Mouse (Mus musculus): ENCODE results near the gene Zfp36l2. TPM values are rescaled to one million over a fixed set of nuclear protein-coding genes. Genes with fewer than 3 reads are reported as not detected.
"Not testable (repeated sequence)": the region's sequence is repeated elsewhere in the genome, so short reads cannot be mapped to it uniquely, and the experiment has no call there.

The Zfp36l2 gene
- polyA plus RNA-seq, 1 experiment = 318 TPM

DNA sequence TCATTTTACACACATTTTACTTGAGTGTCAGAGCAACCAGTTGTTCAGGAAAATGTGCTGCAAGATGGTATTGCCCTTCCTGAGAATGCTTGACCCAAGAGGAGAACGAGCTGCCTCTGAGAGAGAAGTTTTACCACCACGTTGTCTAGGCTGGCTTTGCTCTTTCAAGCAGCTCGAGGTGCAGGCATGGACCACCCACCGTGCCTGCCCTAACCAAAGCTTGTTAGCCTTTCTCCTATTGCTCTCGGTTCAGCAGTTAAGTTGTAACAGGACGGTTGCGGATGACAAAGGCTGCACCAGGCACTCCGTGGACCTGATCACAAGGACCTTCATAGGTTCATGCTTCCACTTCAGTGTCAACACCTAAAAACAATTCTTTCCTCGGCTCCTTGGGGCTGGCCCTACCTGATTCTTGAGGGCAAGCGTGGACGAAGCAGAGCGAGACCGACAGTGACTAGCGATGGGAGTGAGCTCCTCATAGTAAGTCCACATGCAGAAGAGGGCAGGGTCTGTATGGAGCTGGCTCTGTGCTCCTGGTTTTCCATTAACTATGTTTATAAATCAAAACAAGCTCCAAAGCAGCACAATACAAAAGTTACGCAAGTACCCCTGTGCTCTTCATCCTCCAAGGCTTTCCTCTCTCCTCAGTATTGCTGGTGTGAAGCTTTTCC is 36.6 kb upstream of the Zfp36l2 start:
- H3K27ac ChIP-seq (ENCODE audit: insufficient read depth, low read depth, low read length) = no peak overlapping the region
- TF ChIP-seq POLR2A (IDR thresholded peaks at IDR 0.05; ENCODE audit: borderline replicate concordance, low read depth, low read length) = no peak
- TF ChIP-seq CTCF (IDR thresholded peaks at IDR 0.05; ENCODE audit: low read depth, low read length) = no peak
- H3K4me3 ChIP-seq (ENCODE audit: insufficient read depth, low read length) = no peak overlapping the region
- peaks cover 16% of the 10 kb centered on the region; the same call in 1 of the 2 replicates for H3K4me1 ChIP-seq (ENCODE audit: control insufficient read depth, insufficient read depth, low read length)

- not testable (repeated sequence) for H3K4me3 ChIP-seq (ENCODE audit: insufficient read depth, low read length); H3K4me1 ChIP-seq (ENCODE audit: control insufficient read depth, insufficient read depth, low read length); H3K27ac ChIP-seq (ENCODE audit: insufficient read depth, low read depth, low read length)
Measured at GRCm38 (mm10) chr17:84218841-84219240, 31.1 kb upstream of the Zfp36l2 start.

GRCm38 (mm10) chr17:84217696-84218095 is 29.9 kb upstream of the Zfp36l2 start:
- Histone ChIP-seq H3K27ac (ENCODE audit: insufficient read depth, low read depth, low read length) (no peak overlapping the region), H3K4me1 (ENCODE audit: control insufficient read depth, insufficient read depth, low read length) (no peaks in the 10 kb centered on the region), H3K4me3 (ENCODE audit: insufficient read depth, low read length) (no peak overlapping the region)
- TF ChIP-seq POLR2A (IDR thresholded peaks at IDR 0.05; ENCODE audit: borderline replicate concordance, low read depth, low read length) (no peak), CTCF (IDR thresholded peaks at IDR 0.05; ENCODE audit: low read depth, low read length) (no peak)

DNA sequence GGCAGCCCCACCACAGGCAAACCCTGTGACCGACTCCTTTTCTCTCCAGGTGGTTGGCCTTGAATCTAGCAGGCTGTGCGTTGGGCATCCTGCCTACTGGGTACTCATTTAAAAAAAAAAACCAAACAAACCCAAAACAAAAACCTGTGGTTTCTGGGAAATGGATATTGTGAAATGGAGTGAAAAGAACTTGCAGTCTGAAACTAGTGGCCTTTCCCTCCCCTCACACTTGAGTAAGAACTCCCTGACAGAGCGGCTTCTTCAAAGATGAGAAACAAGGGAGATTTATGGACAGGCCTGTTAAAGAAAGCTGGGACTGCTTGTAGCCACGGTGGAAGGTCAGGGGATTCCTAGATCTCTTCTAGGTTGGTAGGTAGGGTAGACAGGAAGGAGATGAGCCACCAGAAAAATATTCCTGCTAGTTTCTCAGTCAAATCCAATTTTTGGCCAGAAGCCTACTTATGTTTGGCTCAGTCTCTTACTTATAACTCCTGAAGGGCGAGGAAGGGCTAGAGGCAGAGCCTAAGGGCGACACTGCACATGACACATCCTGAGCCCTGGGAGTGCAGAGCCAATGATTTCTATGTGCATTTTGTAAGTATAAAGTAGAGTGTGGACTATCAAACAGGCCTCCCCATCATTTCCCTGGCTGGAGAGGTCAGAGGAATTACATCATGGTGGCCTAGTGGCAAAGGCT is 27.7 kb upstream of the Zfp36l2 start:
- H3K4me1 ChIP-seq (ENCODE audit: control insufficient read depth, insufficient read depth, low read length) = no peaks in the 10 kb centered on the region
- no peak for TF ChIP-seq POLR2A (IDR thresholded peaks at IDR 0.05; ENCODE audit: borderline replicate concordance, low read depth, low read length)
- TF ChIP-seq CTCF (IDR thresholded peaks at IDR 0.05; ENCODE audit: low read depth, low read length) = no peak
- H3K27ac ChIP-seq (ENCODE audit: insufficient read depth, low read depth, low read length) = no peak overlapping the region
- H3K4me3 ChIP-seq (ENCODE audit: insufficient read depth, low read length) = no peak overlapping the region

- TF ChIP-seq CTCF (IDR thresholded peaks at IDR 0.05; ENCODE audit: low read depth, low read length) = no peak
- TF ChIP-seq POLR2A (IDR thresholded peaks at IDR 0.05; ENCODE audit: borderline replicate concordance, low read depth, low read length) = no peak
- Histone ChIP-seq H3K4me3 (ENCODE audit: insufficient read depth, low read length) (no peak overlapping the region), H3K27ac (ENCODE audit: insufficient read depth, low read depth, low read length) (no peak overlapping the region), H3K4me1 (ENCODE audit: control insufficient read depth, insufficient read depth, low read length) (no peaks in the 10 kb centered on the region)
Measured at GRCm38 (mm10) chr17:84213464-84213863, 25.7 kb upstream of the Zfp36l2 start.

DNA sequence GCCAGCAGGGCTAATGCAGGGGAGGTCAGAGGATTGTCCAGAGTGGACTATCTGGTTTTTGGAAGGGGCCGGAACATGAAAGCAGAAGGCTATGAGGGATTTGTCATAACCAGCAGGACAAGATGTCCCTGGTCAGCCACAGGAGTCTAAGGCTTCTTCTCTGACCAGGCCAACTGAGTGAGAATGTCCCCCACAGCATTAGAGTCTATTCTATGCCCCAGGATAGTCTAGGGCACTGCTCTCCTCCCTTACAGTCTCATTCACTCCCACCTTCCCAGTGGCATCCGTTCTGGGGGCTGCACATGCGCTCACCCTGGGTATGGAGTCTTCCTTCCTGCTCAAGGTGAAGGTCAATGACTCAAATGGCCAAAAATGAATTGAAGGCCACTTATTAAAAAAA is 19.9 kb upstream of the Zfp36l2 start:
- H3K4me1 ChIP-seq (ENCODE audit: control insufficient read depth, insufficient read depth, low read length) = 0 out of 2 replicates have a peak, but pooled peaks cover 2% of the 10 kb centered on the region
- no peak overlapping the region for H3K4me3 ChIP-seq (ENCODE audit: insufficient read depth, low read length)
- H3K27ac ChIP-seq (ENCODE audit: insufficient read depth, low read depth, low read length) = no peak overlapping the region
- no peak for TF ChIP-seq CTCF (IDR thresholded peaks at IDR 0.05; ENCODE audit: low read depth, low read length)
- TF ChIP-seq POLR2A (IDR thresholded peaks at IDR 0.05; ENCODE audit: borderline replicate concordance, low read depth, low read length) = no peak

- TF ChIP-seq POLR2A (IDR thresholded peaks at IDR 0.05; ENCODE audit: borderline replicate concordance, low read depth, low read length) = no peak
- Histone ChIP-seq H3K27ac (ENCODE audit: insufficient read depth, low read depth, low read length) (no peak overlapping the region), H3K4me1 (ENCODE audit: control insufficient read depth, insufficient read depth, low read length) (peaks cover 3% of the 10 kb centered on the region; the same call in 1 of the 2 replicates), H3K4me3 (ENCODE audit: insufficient read depth, low read length) (no peak overlapping the region)
Measured at GRCm38 (mm10) chr17:84206239-84206638, 18.5 kb upstream of the Zfp36l2 start.

GRCm38 (mm10) chr17:84204962-84205361 is 17.2 kb upstream of the Zfp36l2 start:
- Histone ChIP-seq H3K27ac (ENCODE audit: insufficient read depth, low read depth, low read length) (no peak overlapping the region), H3K4me3 (ENCODE audit: insufficient read depth, low read length) (no peak overlapping the region), H3K4me1 (ENCODE audit: control insufficient read depth, insufficient read depth, low read length) (peaks cover 6% of the 10 kb centered on the region; the same call in 1 of the 2 replicates)
- TF ChIP-seq CTCF (IDR thresholded peaks at IDR 0.05; ENCODE audit: low read depth, low read length) (no peak), POLR2A (IDR thresholded peaks at IDR 0.05; ENCODE audit: borderline replicate concordance, low read depth, low read length) (no peak)

DNA sequence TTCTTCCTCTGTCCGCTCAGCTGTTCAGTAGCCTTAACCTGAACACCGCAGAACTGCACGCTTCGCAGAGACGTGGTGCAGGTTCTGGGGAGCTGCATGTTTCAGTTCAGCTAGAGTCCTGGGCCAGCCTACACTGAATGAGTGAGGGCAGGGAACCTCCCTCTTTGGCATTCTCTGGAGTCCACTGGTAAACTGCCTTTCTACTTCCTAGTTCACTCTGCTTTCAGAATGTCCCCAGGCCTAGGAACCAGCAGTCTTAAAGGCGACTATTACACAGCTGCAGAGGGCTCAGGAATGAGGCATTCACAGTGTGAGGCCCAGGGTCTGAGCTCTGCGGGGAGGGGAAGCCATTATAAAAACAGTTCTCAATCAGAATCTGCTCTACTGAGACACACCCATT is 15.6 kb upstream of the Zfp36l2 start:
- no peak overlapping the region for H3K4me3 ChIP-seq (ENCODE audit: insufficient read depth, low read length)
- no peak overlapping the region for H3K27ac ChIP-seq (ENCODE audit: insufficient read depth, low read depth, low read length)
- no peak for TF ChIP-seq CTCF (IDR thresholded peaks at IDR 0.05; ENCODE audit: low read depth, low read length)
- TF ChIP-seq POLR2A (IDR thresholded peaks at IDR 0.05; ENCODE audit: borderline replicate concordance, low read depth, low read length) = no peak
- peaks cover 6% of the 10 kb centered on the region; the same call in 1 of the 2 replicates for H3K4me1 ChIP-seq (ENCODE audit: control insufficient read depth, insufficient read depth, low read length)

DNA sequence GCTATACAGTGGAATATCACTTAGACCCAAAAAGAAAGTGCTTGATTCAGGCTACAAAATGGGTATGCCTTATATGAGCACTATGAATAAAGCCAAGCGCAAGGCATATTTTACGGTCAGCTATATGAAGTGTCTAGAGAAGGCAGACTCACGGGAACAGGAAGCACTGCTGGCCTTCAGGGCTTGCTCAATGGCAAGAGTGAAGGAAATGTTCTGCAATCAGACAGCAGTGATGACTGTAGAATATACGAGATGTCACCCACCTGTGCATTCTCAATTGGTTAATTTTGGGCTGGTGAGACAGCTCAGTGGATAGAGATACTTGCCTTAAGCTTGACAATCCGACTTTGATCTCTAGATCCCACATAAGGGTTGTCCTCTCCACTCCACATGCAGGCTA is 13.4 kb upstream of the Zfp36l2 start:
- Histone ChIP-seq H3K27ac (ENCODE audit: insufficient read depth, low read depth, low read length) (no peak overlapping the region), H3K4me1 (ENCODE audit: control insufficient read depth, insufficient read depth, low read length) (peaks cover 9% of the 10 kb centered on the region; the same call in 1 of the 2 replicates), H3K4me3 (ENCODE audit: insufficient read depth, low read length) (no peak overlapping the region)
- TF ChIP-seq CTCF (IDR thresholded peaks at IDR 0.05; ENCODE audit: low read depth, low read length) (no peak), POLR2A (IDR thresholded peaks at IDR 0.05; ENCODE audit: borderline replicate concordance, low read depth, low read length) (no peak)
